Mouse (Mus musculus) neutrophil, adult 5-6 weeks (primary cell): ENCODE measurements around the gene Slc30a10. TPM values are rescaled to one million over a fixed set of nuclear protein-coding genes. Genes with fewer than 3 reads are reported as not detected.

ENCODE experiments used
- ATAC-seq: fragments of 151-379, 151-347 bp; 2 replicates; pipeline ENCODE4 v1.8.0; 2017; ENCODE audit warnings: mild to moderate bottlenecking, moderate TSS enrichment; ENCODE audit not compliant: insufficient number of reproducible peaks, poor library complexity, low FRiP score, severe bottlenecking; ENCODE audit errors: extremely low read depth
- total RNA-seq: library from RNA; stranded (forward); fragments of 200-1000 nt; gene quantifications from 2 replicates; pipeline ENCODE4 v1.2.3, GENCODE M21; 2017

Slc30a10 gene
- not detected in 2 replicates for total RNA-seq

GRCm38 (mm10) chr1:185454575-185454954 is at the start of gene Slc30a10:
Gene Slc30a10 (plus strand): TSS chr1:185454848.
- no peak for ATAC-seq

- no peak for ATAC-seq
Measured at GRCm38 (mm10) chr1:185405921-185406320, 48.7 kb upstream of the Slc30a10 start.

GRCm38 (mm10) chr1:185409831-185410230 is 44.8 kb upstream of the Slc30a10 start:
- no peak for ATAC-seq

- ATAC-seq = no peak
Measured at GRCm38 (mm10) chr1:185418011-185418410, 36.6 kb upstream of the Slc30a10 start.

- ATAC-seq = no peak
Measured at GRCm38 (mm10) chr1:185419805-185420204, 34.8 kb upstream of the Slc30a10 start.

- ATAC-seq = no peak
Measured at GRCm38 (mm10) chr1:185420776-185421175, 33.9 kb upstream of the Slc30a10 start.

- ATAC-seq = no peak
Measured at GRCm38 (mm10) chr1:185426583-185426982, 28.1 kb upstream of the Slc30a10 start.

GRCm38 (mm10) chr1:185430488-185430887 is 24.2 kb upstream of the Slc30a10 start:
- ATAC-seq = no peak

- no peak for ATAC-seq
Measured at GRCm38 (mm10) chr1:185431245-185431997, 23.2 kb upstream of the Slc30a10 start.

GRCm38 (mm10) chr1:185431998-185432317 is 22.7 kb upstream of the Slc30a10 start:
- no peak for ATAC-seq

GRCm38 (mm10) chr1:185433112-185433511 is 21.5 kb upstream of the Slc30a10 start:
- no peak for ATAC-seq

- no peak for ATAC-seq
Measured at GRCm38 (mm10) chr1:185438841-185439580, 15.6 kb upstream of the Slc30a10 start.

- no peak for ATAC-seq
Measured at GRCm38 (mm10) chr1:185441703-185442472, 12.8 kb upstream of the Slc30a10 start.

GRCm38 (mm10) chr1:185448936-185449335 is 5.7 kb upstream of the Slc30a10 start:
- no peak for ATAC-seq

GRCm38 (mm10) chr1:185449727-185450126 is 4.9 kb upstream of the Slc30a10 start:
- no peak for ATAC-seq

- ATAC-seq = no peak
Measured at GRCm38 (mm10) chr1:185451077-185451476, 3.6 kb upstream of the Slc30a10 start.

GRCm38 (mm10) chr1:185451495-185451894 is 3.2 kb upstream of the Slc30a10 start:
- ATAC-seq = no peak

- no peak for ATAC-seq
Measured at GRCm38 (mm10) chr1:185452461-185452860, 2.2 kb upstream of the Slc30a10 start.

GRCm38 (mm10) chr1:185454144-185454543 is 504 bp upstream of the Slc30a10 start:
- no peak for ATAC-seq
